Mouse (Mus musculus) CD4-positive helper T cell, adult 2 months (primary cell): ENCODE data around the gene Clec4a1.

Experiments
- DNase-seq: peaks from one replicate; pipeline ENCODE4 v3.0.0-alpha.2; 2012; ENCODE audit warnings: low read depth, missing footprints, low spot score

Gene Clec4a1

GRCm38 (mm10) chr6:122921451-122921850 is at the start of gene Clec4a1:
Gene Clec4a1, plus strand, starts transcription at chr6:122921848.
- no peak for DNase-seq

GRCm38 (mm10) chr6:122872800-122873199 is 48.8 kb upstream of the Clec4a1 start:
- peak; percentile 68 for DNase-seq

- DNase-seq: peak; percentile 96
These were observed 47.6 kb upstream of the Clec4a1 start, which contains the start of gene Necap1 for GRCm38 (mm10) chr6:122873871-122874719. Gene Necap1, plus strand, starts transcription at chr6:122874474.

GRCm38 (mm10) chr6:122874720-122875389 is 46.8 kb upstream of the Clec4a1 start:
- DNase-seq: no peak

- DNase-seq: no peak
These were observed 42.4 kb upstream of the Clec4a1 start for GRCm38 (mm10) chr6:122879141-122879735.

GRCm38 (mm10) chr6:122879781-122880505 is 41.7 kb upstream of the Clec4a1 start:
- no peak for DNase-seq

- DNase-seq: no peak
These were observed 40.4 kb upstream of the Clec4a1 start for GRCm38 (mm10) chr6:122881287-122881686.

- DNase-seq: no peak
These were observed 38.0 kb upstream of the Clec4a1 start for GRCm38 (mm10) chr6:122883603-122884002.

- no peak for DNase-seq
These were observed 32.0 kb upstream of the Clec4a1 start for GRCm38 (mm10) chr6:122889599-122889998.

GRCm38 (mm10) chr6:122892442-122893049 is 29.1 kb upstream of the Clec4a1 start:
- peak; percentile 46 for DNase-seq

- no peak for DNase-seq
These were observed 1.7 kb upstream of the Clec4a1 start for GRCm38 (mm10) chr6:122919922-122920321.

GRCm38 (mm10) chr6:122934845-122935244 is 13.2 kb downstream of the Clec4a1 start:
- no peak for DNase-seq

- no peak for DNase-seq
These were observed 18.0 kb downstream of the Clec4a1 start for GRCm38 (mm10) chr6:122939618-122940017.

- no peak for DNase-seq
These were observed 25.1 kb downstream of the Clec4a1 start for GRCm38 (mm10) chr6:122946760-122947159.

GRCm38 (mm10) chr6:122952401-122952800 is 30.8 kb downstream of the Clec4a1 start, which contains the start of gene Clec4a3:
Gene Clec4a3, plus strand, starts transcription at chr6:122952515.
- DNase-seq: no peak

GRCm38 (mm10) chr6:122964562-122964961 is 42.9 kb downstream of the Clec4a1 start:
- DNase-seq: no peak

- DNase-seq: no peak
These were observed 47.4 kb downstream of the Clec4a1 start for GRCm38 (mm10) chr6:122969048-122969447.
